Mouse (Mus musculus) MEL (cell line): ENCODE results near the gene Zfp949. TPM values are rescaled to one million over a fixed set of nuclear protein-coding genes. Genes with fewer than 3 reads are reported as not detected.
A peak's percentile ranks its signal among the peaks of the same experiment; 100 is the strongest.

ENCODE experiments used
- DNase-seq: peaks from one replicate; pipeline ENCODE4 v3.0.0; 2011; ENCODE audit warnings: low read depth, low spot score
- H3K27ac ChIP-seq: 2 replicates; pipeline ENCODE4 v1.5.1; 2012; ENCODE audit warnings: low read depth, mild to moderate bottlenecking, control low read depth, low read length, moderate library complexity; ENCODE audit not compliant: control insufficient read depth
- H3K27me3 ChIP-seq, 2 experiments: fragments of 150-350 bp in 1 of 2; sonication (generic) in 1 of 2; 2 replicates each; pipeline ENCODE4 v1.6.1; 2012; ENCODE audit warnings: low read length in 2 of 2, mild to moderate bottlenecking in 2 of 2, improper control_type of control experiment in 1 of 2, moderate library complexity in 1 of 2; ENCODE audit not compliant: insufficient read depth in 2 of 2, control insufficient read depth in 1 of 2
- H3K36me3 ChIP-seq, 2 experiments: 2 replicates each; pipeline ENCODE4 v1.6.1; 2012 to 2014; ENCODE audit warnings: low read length in 2 of 2, improper control_type of control experiment in 1 of 2, inconsistent platforms in 1 of 2, mild to moderate bottlenecking in 1 of 2; ENCODE audit not compliant: insufficient read depth in 2 of 2, control insufficient read depth in 1 of 2
- H3K4me1 ChIP-seq, 2 experiments: fragments of 150-350 bp in 1 of 2; sonication (generic) in 1 of 2; 2 replicates each; pipeline ENCODE4 v1.6.1; 2012; ENCODE audit warnings: low read length in 2 of 2, improper control_type of control experiment in 1 of 2, mild to moderate bottlenecking in 1 of 2; ENCODE audit not compliant: insufficient read depth in 2 of 2, control insufficient read depth in 1 of 2
- H3K4me3 ChIP-seq, 2 experiments: fragments of 150-350 bp in 1 of 2; sonication (generic) in 1 of 2; 2 replicates each; pipeline ENCODE4 v1.5.1; 2012; ENCODE audit warnings: low read depth in 2 of 2, low read length in 2 of 2, mild to moderate bottlenecking in 2 of 2, moderate library complexity in 2 of 2, control low read depth in 1 of 2, improper control_type of control experiment in 1 of 2; ENCODE audit not compliant: control insufficient read depth in 1 of 2, insufficient read depth in 1 of 2
- H3K79me2 ChIP-seq: 2 replicates; pipeline ENCODE4 v1.6.1; 2012; ENCODE audit warnings: mild to moderate bottlenecking, low read length, moderate library complexity; ENCODE audit not compliant: control insufficient read depth, poor library complexity, insufficient read depth
- H3K9ac ChIP-seq: 2 replicates; pipeline ENCODE4 v1.6.1; 2012; ENCODE audit warnings: low read depth, mild to moderate bottlenecking, control low read depth, low read length, moderate library complexity; ENCODE audit not compliant: control insufficient read depth, poor library complexity, severe bottlenecking
- H3K9me3 ChIP-seq: fragments of 150-350 bp; sonication (generic); replicated peaks from 2 replicates; pipeline ENCODE4 v1.6.1; 2012; ENCODE audit warnings: mild to moderate bottlenecking, low read length, improper control_type of control experiment, moderate library complexity; ENCODE audit not compliant: insufficient read depth
- CHD2 ChIP-seq: IDR thresholded peaks from 2 replicates; pipeline ENCODE4 v1.6.1; 2011; ENCODE audit warnings: low read length, improper control_type of control experiment
- CTCF ChIP-seq, 3 experiments: IDR thresholded peaks in 2 of 3; conservative IDR thresholded peaks in 1 of 3; 2 replicates each; pipeline ENCODE4 v1.5.1; 2011 to 2012; ENCODE audit warnings: low read length in 3 of 3, low read depth in 2 of 3, mild to moderate bottlenecking in 2 of 3, improper control_type of control experiment in 1 of 3, inconsistent platforms in 1 of 3, mixed read lengths in 1 of 3, moderate library complexity in 1 of 3; ENCODE audit not compliant: control insufficient read depth in 1 of 3, insufficient read depth in 1 of 3, poor library complexity in 1 of 3, severe bottlenecking in 1 of 3
- ETS1 ChIP-seq: IDR thresholded peaks from 2 replicates; pipeline ENCODE4 v1.6.1; 2012; ENCODE audit warnings: low read depth, mild to moderate bottlenecking, inconsistent platforms, low read length, improper control_type of control experiment, moderate library complexity
- GABPA ChIP-seq: IDR thresholded peaks from 2 replicates; pipeline ENCODE4 v1.6.1; 2012; ENCODE audit warnings: low read depth, mild to moderate bottlenecking, inconsistent platforms, low read length, improper control_type of control experiment, moderate library complexity
- HCFC1 ChIP-seq: IDR thresholded peaks from 2 replicates; pipeline ENCODE4 v1.6.1; 2012; ENCODE audit warnings: low read depth, mild to moderate bottlenecking, inconsistent platforms, low read length, improper control_type of control experiment, moderate library complexity
- JUND ChIP-seq: IDR thresholded peaks from 2 replicates; pipeline ENCODE4 v1.6.1; 2011; ENCODE audit warnings: low read depth, mild to moderate bottlenecking, improper control_type of control experiment, low read length
- KAT2A ChIP-seq: conservative IDR thresholded peaks from 2 replicates; pipeline ENCODE4 v1.6.1; 2012; ENCODE audit warnings: low read depth, low read length, improper control_type of control experiment, inconsistent platforms
- MAX ChIP-seq: IDR thresholded peaks from 2 replicates; pipeline ENCODE4 v1.6.1; 2011; ENCODE audit warnings: low read length, improper control_type of control experiment
- MEF2A ChIP-seq: IDR thresholded peaks from 2 replicates; pipeline ENCODE4 v1.6.1; 2014; ENCODE audit warnings: low read depth, mild to moderate bottlenecking, inconsistent platforms, low read length, improper control_type of control experiment; ENCODE audit not compliant: poor library complexity, insufficient replicate concordance, severe bottlenecking; ENCODE audit errors: extremely low read depth
- MXI1 ChIP-seq: IDR thresholded peaks from 2 replicates; pipeline ENCODE4 v1.6.1; 2011; ENCODE audit warnings: mild to moderate bottlenecking, low read depth, low read length, improper control_type of control experiment
- MYB ChIP-seq: IDR thresholded peaks from 2 replicates; pipeline ENCODE4 v1.6.1; 2011; ENCODE audit warnings: mild to moderate bottlenecking, low read depth, low read length, improper control_type of control experiment
- POLR2AphosphoS2 ChIP-seq: IDR thresholded peaks from 2 replicates; pipeline ENCODE4 v1.6.1; 2011; ENCODE audit warnings: low read length, improper control_type of control experiment
- RAD21 ChIP-seq: IDR thresholded peaks from 2 replicates; pipeline ENCODE4 v1.6.1; 2011; ENCODE audit warnings: mild to moderate bottlenecking, low read depth, low read length, improper control_type of control experiment
- UBTF ChIP-seq: IDR thresholded peaks from 2 replicates; pipeline ENCODE4 v1.6.1; 2012; ENCODE audit warnings: low read depth, mild to moderate bottlenecking, inconsistent platforms, low read length, improper control_type of control experiment, moderate library complexity, borderline replicate concordance; ENCODE audit not compliant: insufficient read depth
- USF2 ChIP-seq, 2 experiments: IDR thresholded peaks; 2 replicates each; pipeline ENCODE4 v1.6.1; 2011 to 2012; ENCODE audit warnings: improper control_type of control experiment in 2 of 2, low read length in 2 of 2, borderline replicate concordance in 1 of 2, inconsistent platforms in 1 of 2, low read depth in 1 of 2, mild to moderate bottlenecking in 1 of 2; ENCODE audit not compliant: insufficient read depth in 1 of 2
- ZC3H11A ChIP-seq: IDR thresholded peaks from 2 replicates; pipeline ENCODE4 v1.6.1; 2012; ENCODE audit warnings: low read depth, mild to moderate bottlenecking, inconsistent platforms, low read length, improper control_type of control experiment
- ZKSCAN1 ChIP-seq: IDR thresholded peaks from 2 replicates; pipeline ENCODE4 v1.6.1; 2012; ENCODE audit warnings: low read depth, mild to moderate bottlenecking, inconsistent platforms, low read length, improper control_type of control experiment, moderate library complexity
- polyA plus RNA-seq, 2 experiments: library from polyadenylated mRNA; stranded (reverse) in 1 of 2; unstranded in 1 of 2; fragments of >175 nt in 1 of 2; fragments of >200 nt in 1 of 2; gene quantifications; 2 replicates each; pipeline versions ENCODE4 v1.2.1 to v1.2.4; 2012; ENCODE audit warnings: low replicate concordance in 2 of 2, low read depth in 1 of 2; ENCODE audit not compliant: insufficient read length in 2 of 2, insufficient read depth in 1 of 2, missing spikeins in 1 of 2
- total RNA-seq: library from RNA; depleted of rRNA; stranded (reverse); fragments of 300-350 nt; gene quantifications from 2 replicates; pipeline ENCODE4 v1.2.3, GENCODE M21; 2012

Zfp949 gene
- total and polyA plus RNA-seq, 3 experiments = 4.5 to 4.6 TPM; not detected in 1

DNA sequence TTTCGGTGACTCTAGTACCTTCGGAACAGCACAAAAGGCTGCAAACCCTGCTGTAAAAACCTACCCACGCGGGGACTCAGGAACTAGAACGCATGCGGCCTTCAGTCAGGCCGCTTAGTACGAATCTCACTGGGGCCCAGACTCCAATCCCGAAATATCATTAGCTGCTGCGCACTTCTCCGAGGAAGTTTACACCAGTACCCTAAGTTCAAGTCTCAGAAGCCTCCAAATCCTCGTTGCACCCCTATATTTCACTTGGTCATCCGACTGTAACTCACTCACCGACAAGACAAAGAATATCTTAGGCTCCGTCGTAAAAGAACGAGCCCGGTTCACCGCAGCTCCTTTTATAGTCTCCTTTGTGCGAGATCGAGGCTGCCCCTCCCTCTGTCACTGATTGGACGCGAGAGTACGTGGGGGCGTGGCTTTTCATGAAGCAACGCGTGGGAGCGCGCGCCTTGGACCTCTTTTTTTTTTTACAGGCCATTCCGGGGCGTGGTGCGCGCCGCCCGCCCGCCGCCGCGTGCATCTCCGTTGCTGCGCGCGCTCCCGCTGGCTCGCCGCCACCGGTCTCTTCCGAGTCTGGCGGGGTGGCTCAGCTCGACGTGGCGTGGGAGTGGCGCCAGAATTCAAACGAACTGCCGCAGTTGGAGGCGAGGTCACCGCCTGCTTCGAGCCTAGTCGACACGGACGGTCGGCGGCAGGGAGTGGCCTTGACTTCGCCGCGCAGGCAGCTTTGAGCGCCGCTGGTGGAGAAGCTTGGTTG lies 25.1 kb upstream of the Zfp949 start (continued):
- TF ChIP-seq GABPA (no peak), POLR2AphosphoS2 (peak; percentile 100), MEF2A (0 out of 2 replicates have a peak, but pooled peaks have one; percentile 26), MXI1 (peak; percentile 91), ETS1 (peak; percentile 72)

GRCm38 (mm10) chr9:88523335-88523668 lies 24.5 kb upstream of the Zfp949 start:
- peak overlapping the region; percentile 95 for H3K9ac ChIP-seq
- peak overlapping the region; percentile 75 to 82 for H3K4me3 ChIP-seq
- H3K36me3 ChIP-seq = peaks cover 4 to 23% of the 10 kb centered on the region in 2 experiments
- H3K4me1 ChIP-seq = peaks cover 2 to 8% of the 10 kb centered on the region in 2 experiments
- no peaks in the 10 kb centered on the region for H3K9me3 ChIP-seq
- H3K27ac ChIP-seq = peak overlapping the region; percentile 97
- no peak for DNase-seq
- TF ChIP-seq ETS1 = 0 out of 2 replicates have a peak, but pooled peaks have one; percentile 1
- no peak for TF ChIP-seq CHD2
- TF ChIP-seq KAT2A = no peak
- TF ChIP-seq MXI1 = no peak; the same call in 1 of the 2 replicates
- TF ChIP-seq CTCF (IDR thresholded peaks at IDR 0.05 in 2 of 3, conservative IDR thresholded peaks at IDR 0.05 in 1 of 3; ENCODE audit: control insufficient read depth in 1 of 3, insufficient read depth in 1 of 3, low read depth in 2 of 3, low read length in 3 of 3, poor library complexity in 1 of 3, severe bottlenecking in 1 of 3) = no peak
- no peak for TF ChIP-seq MYB
- TF ChIP-seq USF2 (IDR thresholded peaks at IDR 0.05; ENCODE audit: borderline replicate concordance in 1 of 2, insufficient read depth in 1 of 2, low read depth in 1 of 2, low read length in 2 of 2) = no peak
- 0 out of 2 replicates have a peak, but pooled peaks have one; percentile 77 for TF ChIP-seq UBTF
- TF ChIP-seq ZKSCAN1 = no peak
- no peak for TF ChIP-seq RAD21
- no peak for TF ChIP-seq HCFC1
- TF ChIP-seq ZC3H11A = no peak
- TF ChIP-seq JUND = no peak
- H3K79me2 ChIP-seq = peaks cover 25% of the 10 kb centered on the region
- no peaks in the 10 kb centered on the region for H3K27me3 ChIP-seq

DNA sequence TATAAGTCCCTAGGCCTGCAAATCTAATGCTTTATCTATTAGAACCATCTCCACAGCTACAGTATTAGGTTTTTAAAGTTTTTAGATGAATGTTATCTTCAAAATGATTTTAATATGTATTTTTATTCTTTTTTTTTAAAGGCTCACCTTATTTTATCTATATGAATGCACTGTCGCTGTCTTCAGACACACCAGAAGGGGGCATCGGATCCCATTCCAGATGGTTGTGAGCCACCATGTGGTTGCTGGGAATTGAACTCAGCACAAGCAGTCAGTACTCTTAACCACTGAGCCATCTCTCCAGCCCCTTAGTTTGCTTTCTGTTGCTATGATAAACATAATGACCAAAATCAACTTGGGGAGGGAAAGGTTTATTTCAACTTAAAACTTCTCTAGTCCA lies 23.5 kb upstream of the Zfp949 start:
- TF ChIP-seq MAX (no peak), CTCF (IDR thresholded peaks at IDR 0.05 in 2 of 3, conservative IDR thresholded peaks at IDR 0.05 in 1 of 3; ENCODE audit: control insufficient read depth in 1 of 3, insufficient read depth in 1 of 3, low read depth in 2 of 3, low read length in 3 of 3, poor library complexity in 1 of 3, severe bottlenecking in 1 of 3) (peak; percentile 8 to 44 (median 17); a peak in 4 of 6 replicates)
- Histone ChIP-seq H3K4me3 (no peak overlapping the region), H3K9ac (peak overlapping the region; percentile 39; the same call in 1 of the 2 replicates), H3K79me2 (peaks cover 25% of the 10 kb centered on the region), H3K9me3 (no peaks in the 10 kb centered on the region), H3K4me1 (peaks cover 2 to 13% of the 10 kb centered on the region in 2 experiments), H3K36me3 (peaks cover 4 to 26% of the 10 kb centered on the region in 2 experiments), H3K27me3 (no peaks in the 10 kb centered on the region), H3K27ac (peak overlapping the region; percentile 1; the same call in 1 of the 2 replicates)
- DNase-seq = no peak
